Mouse (Mus musculus): ENCODE data around the gene Kri1.
"Not testable (repeated sequence)": the region's sequence is repeated elsewhere in the genome, so short reads cannot be mapped to it uniquely, and the experiment has no call there.

Kri1 gene

GRCm38 (mm10) chr9:21273520-21274228, 14.1 kb downstream of the Kri1 start:
- DNase-seq (ENCODE audit: low read depth) = no peak

- DNase-seq (ENCODE audit: low read depth) = no peak
Measured at GRCm38 (mm10) chr9:21273094-21273493, 14.7 kb downstream of the Kri1 start.

- DNase-seq (ENCODE audit: low read depth) = no peak
Measured at GRCm38 (mm10) chr9:21272391-21272790, 15.4 kb downstream of the Kri1 start.

GRCm38 (mm10) chr9:21269590-21269989, 18.2 kb downstream of the Kri1 start:
- not testable (repeated sequence) for DNase-seq (ENCODE audit: low read depth)

GRCm38 (mm10) chr9:21268305-21268704, 19.5 kb downstream of the Kri1 start:
- no peak for DNase-seq (ENCODE audit: low read depth)

GRCm38 (mm10) chr9:21266889-21267288, 20.9 kb downstream of the Kri1 start:
- DNase-seq (ENCODE audit: low read depth) = no peak

- no peak for DNase-seq (ENCODE audit: low read depth)
Measured at GRCm38 (mm10) chr9:21265611-21266010, 22.2 kb downstream of the Kri1 start.

GRCm38 (mm10) chr9:21265000-21265561, 22.7 kb downstream of the Kri1 start, which contains the start of gene Atg4d:
Gene Atg4d, plus strand, starts transcription at chr9:21265293.
- DNase-seq (ENCODE audit: low read depth) = peak; percentile 91

GRCm38 (mm10) chr9:21264272-21264999, 23.3 kb downstream of the Kri1 start:
- DNase-seq (ENCODE audit: low read depth) = no peak

- DNase-seq (ENCODE audit: low read depth) = no peak
Measured at GRCm38 (mm10) chr9:21261831-21262230, 25.9 kb downstream of the Kri1 start.

- peak; percentile 60 for DNase-seq (ENCODE audit: low read depth)
Measured at GRCm38 (mm10) chr9:21260491-21261040, 27.2 kb downstream of the Kri1 start.

- not testable (repeated sequence) for DNase-seq (ENCODE audit: low read depth)
Measured at GRCm38 (mm10) chr9:21256349-21256748, 31.4 kb downstream of the Kri1 start.

- no peak for DNase-seq (ENCODE audit: low read depth)
Measured at GRCm38 (mm10) chr9:21254690-21255089, 33.1 kb downstream of the Kri1 start.

- no peak for DNase-seq (ENCODE audit: low read depth)
Measured at GRCm38 (mm10) chr9:21251116-21251735, 36.5 kb downstream of the Kri1 start.

GRCm38 (mm10) chr9:21250509-21250908, 37.3 kb downstream of the Kri1 start:
- no peak for DNase-seq (ENCODE audit: low read depth)

- DNase-seq (ENCODE audit: low read depth) = no peak
Measured at GRCm38 (mm10) chr9:21249629-21250508, 37.9 kb downstream of the Kri1 start.

- DNase-seq (ENCODE audit: low read depth) = no peak
Measured at GRCm38 (mm10) chr9:21248326-21248725, 39.4 kb downstream of the Kri1 start, which contains the start of gene S1pr5. Gene S1pr5, minus strand, starts transcription at chr9:21248443.

GRCm38 (mm10) chr9:21246342-21246741, 41.4 kb downstream of the Kri1 start:
- no peak for DNase-seq (ENCODE audit: low read depth)

GRCm38 (mm10) chr9:21245113-21245487, 42.7 kb downstream of the Kri1 start:
- peak; percentile 10 for DNase-seq (ENCODE audit: low read depth)

- peak; percentile 49 for DNase-seq (ENCODE audit: low read depth)
Measured at GRCm38 (mm10) chr9:21244428-21245112, 43.2 kb downstream of the Kri1 start.

Measured in naive thymus-derived CD4-positive, alpha-beta T cell, adult 2 months (primary cell).